Mouse (Mus musculus): Measurements from ENCODE around the gene Pcbp3.

The Pcbp3 gene

DNA sequence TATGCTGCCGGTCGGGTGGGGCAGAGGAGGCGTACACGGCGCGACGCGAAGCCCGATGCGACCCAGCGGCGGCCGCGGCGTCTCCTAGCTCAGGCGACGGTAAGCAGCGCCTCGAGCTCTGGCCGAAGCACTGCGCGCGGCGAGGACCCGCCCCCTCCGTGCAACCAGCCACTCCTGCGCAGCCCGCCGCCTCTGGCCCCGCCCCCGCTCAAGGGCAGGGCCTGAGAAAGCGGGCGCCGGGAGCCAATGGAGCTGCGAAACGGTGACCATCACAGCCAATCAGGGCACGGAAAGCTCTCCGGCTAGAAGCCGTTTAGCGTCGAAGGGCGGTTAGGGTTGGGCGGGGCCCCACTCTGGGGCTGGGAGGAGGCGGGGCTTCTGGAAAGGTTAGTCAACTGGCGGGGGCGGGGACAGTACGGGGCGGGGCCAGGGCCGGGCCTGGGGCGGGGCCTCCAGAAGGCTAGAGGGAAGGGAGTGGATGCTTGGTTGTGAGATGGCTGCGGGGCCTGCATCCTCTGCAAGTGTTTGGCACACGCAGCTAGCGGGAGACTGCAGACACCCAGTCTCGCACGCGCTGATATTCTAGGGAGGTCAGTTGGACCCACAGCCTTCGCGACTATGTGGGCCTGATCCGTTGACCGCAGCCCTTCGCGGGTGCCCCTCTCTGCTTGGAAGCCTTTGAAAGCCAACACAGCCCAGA lies at the start of gene Pcbp3:
Pcbp3 (minus strand) TSS at position 98 of the 700 bp plus-strand sequence.
- DNase-seq (ENCODE audit: low read depth, low spot score), result peak; percentile 98

DNA sequence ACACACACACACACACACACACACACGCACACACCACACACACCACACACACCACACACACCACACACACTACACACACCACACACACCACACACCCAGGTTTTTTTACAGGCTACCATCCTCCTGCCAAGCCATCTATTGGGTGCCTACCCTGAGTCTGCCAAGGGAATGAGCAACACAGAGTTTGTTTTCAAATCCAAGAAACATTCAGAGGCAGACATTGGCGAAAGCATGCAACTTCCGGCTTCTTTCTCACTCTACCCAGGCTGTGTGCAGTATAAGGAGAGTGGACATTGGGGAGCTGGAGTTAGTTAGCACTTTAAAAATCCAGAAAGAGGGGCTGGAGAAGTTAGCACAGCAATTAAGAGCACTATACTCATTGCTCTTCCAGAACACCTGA lies 47.0 kb upstream of the Pcbp3 start:
- no peak for DNase-seq (ENCODE audit: low read depth, low spot score)

DNA sequence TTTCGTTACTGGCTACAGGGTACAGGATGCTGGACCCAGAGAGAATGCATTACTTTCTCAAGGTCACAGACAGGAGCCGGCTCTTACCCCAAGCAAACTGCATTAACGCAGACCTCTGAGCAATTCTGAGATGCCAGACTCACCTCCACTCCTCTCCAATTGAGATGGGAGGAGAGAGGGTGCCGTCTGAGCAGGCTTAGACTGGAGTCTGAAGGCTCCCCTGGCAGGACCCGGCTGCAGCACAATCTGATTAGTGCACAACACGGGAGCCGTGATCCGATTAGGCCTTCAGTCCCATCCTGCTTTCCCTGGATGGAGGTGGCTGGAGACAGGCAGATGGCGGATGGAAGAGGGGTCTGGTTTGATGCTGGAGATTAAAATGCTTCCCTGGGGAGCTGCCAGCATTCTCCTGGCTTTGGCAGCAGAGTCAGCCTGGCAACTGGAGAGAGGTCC lies 46.4 kb upstream of the Pcbp3 start:
- peak; percentile 89 for DNase-seq (ENCODE audit: low read depth, low spot score)

DNA sequence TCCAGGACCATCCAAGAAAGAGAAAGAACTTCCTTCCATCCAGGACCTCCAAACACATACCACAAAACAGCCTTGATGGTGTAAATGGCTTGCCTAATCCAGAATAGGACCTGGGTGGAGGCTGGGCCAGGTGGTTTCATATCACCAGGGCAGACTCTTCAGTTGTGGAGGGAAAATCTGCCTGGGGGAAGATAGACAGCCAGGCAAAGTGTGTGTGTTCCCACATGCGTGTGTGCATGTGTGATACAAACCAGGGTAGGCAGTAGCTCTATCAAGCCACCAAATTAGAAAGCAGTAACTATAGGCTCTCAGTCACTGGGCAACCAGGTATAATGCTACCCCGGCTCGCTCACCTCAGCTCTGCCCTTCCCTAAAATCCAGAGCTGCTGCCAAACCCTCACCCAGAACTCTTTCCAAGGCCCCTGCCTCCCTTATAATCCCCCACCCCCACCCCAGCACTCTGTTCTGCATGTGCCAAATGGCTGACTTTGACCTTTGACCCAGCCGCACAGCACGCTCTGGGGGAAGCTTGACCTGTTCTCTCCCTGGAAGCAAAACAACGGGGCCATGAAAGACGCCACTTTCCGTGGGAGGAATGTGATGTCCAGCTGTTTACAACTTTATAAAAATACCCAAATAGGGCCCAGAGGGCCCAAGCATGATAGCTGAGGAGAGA lies 45.9 kb upstream of the Pcbp3 start:
- DNase-seq (ENCODE audit: low read depth, low spot score), result no peak

DNA sequence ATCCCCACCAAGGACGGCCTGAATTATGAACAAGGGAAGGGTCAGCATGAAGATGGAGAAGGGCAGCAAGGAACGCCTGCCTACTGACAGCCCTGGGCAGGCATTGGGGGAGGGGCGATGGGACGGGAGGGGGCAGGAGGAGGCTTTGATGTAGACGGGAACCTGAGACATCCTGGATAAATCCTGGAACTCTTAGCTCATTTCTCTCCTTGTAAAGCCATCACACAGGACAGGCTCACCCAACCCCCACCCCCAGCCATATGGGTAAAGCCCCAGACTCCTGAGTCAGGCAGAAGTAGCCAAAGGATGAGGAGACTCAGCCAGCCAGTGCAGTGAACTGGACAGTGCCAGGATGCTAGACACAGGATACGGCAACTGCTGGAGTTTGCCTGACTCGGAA lies 43.2 kb upstream of the Pcbp3 start:
- no peak for DNase-seq (ENCODE audit: low read depth, low spot score)

DNA sequence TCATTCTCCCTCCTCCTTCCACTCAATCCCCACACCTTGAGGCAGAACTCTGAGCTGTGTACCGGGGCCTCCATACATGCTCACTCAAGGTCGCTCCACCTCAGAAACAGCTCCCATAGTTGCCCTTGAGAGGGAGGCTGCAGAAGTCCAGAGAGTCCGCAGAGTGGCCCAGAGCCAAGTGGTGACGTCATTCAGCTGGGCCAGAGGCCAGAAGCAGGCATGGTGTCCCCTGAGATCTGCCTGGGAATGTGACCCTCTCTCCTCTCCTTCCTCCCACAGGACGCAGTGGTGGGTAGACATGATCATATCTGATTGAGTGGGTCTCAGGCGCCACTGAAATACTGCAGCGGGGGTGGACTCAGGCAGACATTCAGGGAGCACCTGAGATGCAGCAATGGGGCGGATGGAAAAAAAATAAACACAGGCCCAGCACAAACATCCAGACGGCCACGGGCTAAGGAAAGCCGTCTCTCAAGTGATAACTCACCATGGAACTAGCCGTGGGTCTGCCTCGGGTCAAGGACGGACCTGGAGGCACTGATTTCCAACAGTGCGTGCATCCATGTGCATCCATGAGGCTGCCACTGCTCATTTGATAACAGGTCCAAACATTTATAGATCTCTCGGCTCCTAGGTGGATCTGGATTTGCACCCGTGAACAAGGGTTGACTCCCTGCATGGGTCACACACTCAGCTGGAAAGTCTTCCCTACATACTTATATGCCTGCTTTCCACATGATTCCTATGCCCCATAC lies 36.2 kb upstream of the Pcbp3 start:
- no peak for DNase-seq (ENCODE audit: low read depth, low spot score)

DNA sequence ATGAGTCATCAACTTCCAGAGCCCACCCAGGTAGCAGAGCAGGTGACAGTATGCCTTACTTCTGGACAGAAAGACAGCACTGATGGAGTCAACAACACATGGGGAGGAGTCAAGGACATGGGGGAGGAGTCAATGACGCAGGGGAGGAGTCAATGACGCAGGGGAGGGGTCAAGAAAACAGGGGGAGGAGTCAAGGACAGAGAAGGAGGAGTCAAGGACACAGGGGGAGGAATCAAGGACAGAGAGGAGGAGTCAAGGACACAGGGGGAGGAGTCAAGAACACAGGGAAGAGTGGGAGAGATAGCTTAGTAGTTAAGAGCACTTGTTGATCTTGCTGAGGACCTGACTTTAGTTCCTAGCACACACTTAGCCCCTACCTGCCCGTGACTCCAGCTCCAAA lies 30.8 kb upstream of the Pcbp3 start:
- no peak for DNase-seq (ENCODE audit: low read depth, low spot score)

DNA sequence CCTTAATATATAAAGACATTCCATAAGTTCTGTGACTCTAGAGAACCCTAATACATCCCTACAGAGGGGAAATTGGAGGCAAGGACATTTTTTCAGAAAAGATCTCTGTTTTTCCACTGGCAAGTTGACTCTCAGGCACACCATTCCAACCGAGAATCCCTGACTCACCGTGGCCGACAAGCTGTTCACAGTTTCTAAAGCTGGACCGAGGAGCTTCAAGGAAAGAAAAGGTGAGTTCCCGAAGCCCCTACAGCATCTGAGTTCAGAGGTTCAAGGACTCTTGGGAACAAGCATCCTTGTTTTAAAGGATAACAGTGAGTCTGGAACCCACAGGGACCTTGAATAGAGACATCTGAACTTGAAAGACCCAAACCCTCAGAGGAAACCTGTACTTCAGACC lies 26.9 kb upstream of the Pcbp3 start:
- no peak for DNase-seq (ENCODE audit: low read depth, low spot score)

DNA sequence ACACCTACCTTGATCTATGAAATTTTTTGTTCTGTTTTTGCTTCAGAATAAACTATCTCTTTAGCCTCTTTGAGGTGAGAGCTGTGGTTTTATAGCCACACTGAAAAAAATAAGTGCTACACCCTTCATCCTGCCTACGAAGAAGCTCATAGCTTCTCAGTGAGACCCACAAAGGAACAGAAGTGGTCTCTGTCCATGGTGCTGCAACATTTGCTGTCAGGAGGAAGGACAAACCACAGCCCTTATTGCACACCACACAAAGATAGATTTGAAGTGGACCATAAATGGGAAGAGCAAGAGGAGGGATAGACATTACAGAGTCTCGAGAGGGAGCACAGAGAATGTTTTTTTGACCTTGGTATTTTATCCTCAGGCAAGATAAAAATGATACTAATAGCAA lies 16.4 kb upstream of the Pcbp3 start:
- no peak for DNase-seq (ENCODE audit: low read depth, low spot score)

DNA sequence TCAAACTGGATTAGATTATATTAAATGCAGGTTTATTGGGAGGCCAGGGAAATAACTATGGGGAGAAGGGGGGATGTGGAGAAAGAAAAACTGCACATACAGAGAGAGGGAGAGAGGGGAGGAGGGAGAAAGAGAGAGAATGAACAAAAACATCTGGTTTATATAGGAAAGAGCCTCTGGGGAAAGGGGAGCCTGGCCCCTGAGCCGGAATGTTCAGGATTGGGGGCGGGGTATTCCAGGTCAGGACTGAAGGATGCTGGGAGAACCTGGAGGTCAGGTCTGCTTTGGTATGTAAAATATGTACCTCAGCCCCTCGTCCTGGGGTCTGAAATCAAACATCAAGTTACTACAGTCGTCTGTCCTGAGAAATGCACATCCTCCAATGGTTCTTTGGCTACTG lies 15.0 kb upstream of the Pcbp3 start:
- no peak for DNase-seq (ENCODE audit: low read depth, low spot score)

DNA sequence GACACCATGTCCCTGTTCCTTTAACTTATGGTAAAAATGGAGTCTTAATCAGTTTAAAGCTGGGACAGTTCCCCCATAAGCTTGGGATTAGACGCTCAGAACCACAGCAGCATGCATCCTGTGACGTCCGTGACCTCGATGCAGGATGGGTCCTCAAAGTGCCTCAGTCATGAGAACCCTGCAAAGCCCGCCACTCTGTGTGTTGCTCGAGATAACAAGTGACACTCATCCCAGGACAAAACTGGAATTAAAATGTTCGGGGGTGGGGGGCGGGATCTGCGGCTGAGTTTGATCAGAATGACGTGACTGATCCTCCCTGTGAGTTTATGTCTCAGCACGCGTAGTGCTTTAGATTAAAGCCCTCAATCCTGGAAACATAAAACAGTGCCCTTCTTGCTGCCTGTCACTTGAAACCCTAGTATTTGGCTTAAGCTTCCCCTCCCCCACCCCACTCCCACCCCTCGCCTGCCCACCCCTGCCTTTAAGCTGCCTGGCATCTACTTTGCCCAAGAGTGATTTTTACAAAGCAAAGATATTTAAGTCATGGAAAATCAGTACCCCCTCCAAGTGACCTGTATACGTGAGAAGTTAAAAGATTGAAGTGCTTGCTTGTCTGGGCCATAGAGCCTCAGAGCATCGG lies 12.2 kb upstream of the Pcbp3 start:
- peak; percentile 69 for DNase-seq (ENCODE audit: low read depth, low spot score)

DNA sequence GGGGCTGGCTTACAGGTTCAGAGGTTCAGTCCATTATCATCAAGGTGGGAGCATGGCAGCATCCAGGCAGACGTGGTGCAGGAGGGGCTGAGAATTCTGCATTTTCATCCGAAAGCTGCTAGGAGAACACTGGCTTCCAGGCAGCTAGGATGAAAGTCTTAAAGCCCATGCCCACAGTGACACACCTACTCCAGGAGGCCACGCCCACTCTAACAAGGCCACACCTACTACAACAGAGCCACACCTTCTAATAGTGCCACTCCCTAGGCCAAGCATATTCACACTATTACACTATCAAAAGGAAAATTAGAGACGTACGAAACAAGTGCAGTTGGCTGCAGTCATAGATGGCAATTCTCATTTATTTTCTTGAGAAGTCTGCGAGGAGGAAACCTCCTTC lies 10.6 kb upstream of the Pcbp3 start:
- peak; percentile 50 for DNase-seq (ENCODE audit: low read depth, low spot score)

DNA sequence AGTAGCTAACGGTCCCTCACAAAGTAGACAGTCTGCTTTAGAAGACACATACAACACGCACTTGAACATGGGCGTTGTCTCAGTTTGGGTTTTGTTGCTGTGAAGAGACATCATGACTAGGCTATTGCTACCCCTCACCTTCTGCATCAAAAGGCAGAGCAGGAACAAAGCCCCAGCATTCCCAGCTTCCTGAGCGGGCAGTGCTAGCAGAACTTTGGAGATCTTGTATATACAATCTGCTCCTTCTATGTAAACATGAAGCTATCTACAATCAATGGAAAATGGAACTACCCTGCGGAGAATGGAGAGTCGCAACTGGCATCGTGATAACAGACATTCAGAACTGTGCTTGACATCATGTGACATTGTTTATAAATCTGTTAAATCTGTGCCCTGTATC lies 9.3 kb upstream of the Pcbp3 start:
- no peak for DNase-seq (ENCODE audit: low read depth, low spot score)

DNA sequence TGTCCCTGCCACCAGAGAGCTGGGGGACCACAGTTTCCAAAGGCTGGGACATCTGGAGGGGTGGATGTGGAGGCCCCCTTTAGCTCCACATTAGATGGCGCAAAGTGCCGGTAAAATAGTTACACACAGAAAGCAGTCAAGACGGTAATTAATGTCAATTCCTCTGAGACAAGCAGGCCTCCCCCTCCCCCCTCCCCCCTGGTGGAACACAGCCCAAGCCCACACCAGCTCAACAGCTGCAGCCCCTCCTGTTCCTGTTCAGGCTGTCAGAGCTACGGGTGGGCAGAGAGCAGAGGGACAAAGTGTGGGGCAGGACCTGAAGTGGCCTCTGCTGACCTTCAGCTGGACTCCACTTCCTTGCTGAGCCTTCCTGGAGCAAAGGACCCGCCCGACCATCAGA lies 2.7 kb upstream of the Pcbp3 start:
- no peak for DNase-seq (ENCODE audit: low read depth, low spot score)

DNA sequence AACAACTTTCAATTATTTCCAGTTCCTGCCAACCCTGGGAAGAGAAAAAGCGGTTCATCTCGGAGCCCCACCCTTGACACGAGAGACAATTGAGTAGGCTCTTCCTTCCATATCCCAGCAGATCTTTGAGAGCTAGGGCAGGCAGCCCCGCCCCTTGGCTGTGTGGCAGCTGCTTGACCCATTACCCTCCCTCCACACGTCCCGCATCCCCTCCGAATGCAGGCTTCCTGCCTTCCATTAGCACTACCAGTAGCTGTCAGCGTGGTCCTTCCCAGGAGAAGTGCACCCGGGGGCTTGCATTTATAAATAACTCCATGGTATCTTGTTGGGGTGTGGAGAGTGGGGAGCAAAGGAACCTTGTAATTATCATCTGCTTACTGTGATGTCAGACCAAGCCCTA lies 2.3 kb upstream of the Pcbp3 start:
- no peak for DNase-seq (ENCODE audit: low read depth, low spot score)

DNA sequence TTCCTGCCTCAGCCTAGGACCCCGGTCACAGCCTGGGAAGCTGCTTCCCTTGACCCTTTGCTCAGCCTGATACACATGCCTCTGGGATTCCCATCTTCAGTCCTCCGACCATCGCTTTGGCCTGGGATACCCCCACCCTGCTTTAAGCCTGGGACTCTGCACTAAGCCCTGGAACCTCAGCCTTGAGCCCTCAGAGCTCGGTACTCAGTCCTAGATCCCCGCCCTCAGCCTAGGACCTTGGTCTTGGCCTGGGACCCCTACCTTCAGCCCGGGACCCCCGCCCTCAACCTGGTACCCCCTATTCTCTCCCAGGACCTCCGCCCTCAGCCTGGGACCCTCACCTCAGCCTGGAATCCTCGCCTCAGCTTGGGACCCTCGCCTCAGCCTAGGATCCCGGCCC lies 531 bp downstream of the Pcbp3 start:
- no peak for DNase-seq (ENCODE audit: low read depth, low spot score)

DNA sequence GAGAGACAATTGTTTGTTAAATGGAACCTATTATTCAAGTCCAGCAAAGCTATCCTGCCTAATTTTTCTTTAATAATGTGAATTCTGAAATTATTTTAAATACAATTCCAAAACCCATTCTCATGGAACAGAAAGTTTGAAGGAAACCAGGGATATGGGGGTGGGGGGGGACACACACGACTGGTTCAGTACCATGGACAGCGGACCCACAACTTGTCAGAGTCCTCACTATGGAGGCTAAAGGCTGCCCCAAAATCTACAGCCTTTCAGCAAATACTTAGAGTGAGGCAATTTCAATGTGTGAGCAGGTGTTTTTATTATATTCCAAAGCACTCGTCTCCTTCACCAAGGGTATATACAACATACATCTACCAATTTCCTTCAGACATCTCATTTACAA lies 3.5 kb downstream of the Pcbp3 start:
- no peak for DNase-seq (ENCODE audit: low read depth, low spot score)

DNA sequence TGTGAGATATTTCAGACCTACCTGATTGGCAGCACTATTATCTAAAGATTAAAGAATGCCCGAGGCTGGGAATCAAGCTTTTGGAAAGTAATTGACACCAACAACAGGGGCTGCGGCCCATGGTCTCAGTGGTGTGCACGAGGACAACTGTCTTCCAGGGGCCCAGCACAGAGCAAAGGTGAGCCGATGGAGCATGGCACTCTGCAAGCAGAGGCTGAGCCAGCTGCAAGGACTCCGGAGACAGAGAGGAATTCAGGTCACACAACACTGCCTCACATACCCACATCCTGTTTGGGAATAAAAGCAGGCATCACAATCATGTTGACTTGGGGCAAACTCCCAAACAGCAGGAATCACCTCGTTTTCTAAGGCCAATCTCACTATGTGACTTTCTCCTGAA lies 5.5 kb downstream of the Pcbp3 start:
- no peak for DNase-seq (ENCODE audit: low read depth, low spot score)

DNA sequence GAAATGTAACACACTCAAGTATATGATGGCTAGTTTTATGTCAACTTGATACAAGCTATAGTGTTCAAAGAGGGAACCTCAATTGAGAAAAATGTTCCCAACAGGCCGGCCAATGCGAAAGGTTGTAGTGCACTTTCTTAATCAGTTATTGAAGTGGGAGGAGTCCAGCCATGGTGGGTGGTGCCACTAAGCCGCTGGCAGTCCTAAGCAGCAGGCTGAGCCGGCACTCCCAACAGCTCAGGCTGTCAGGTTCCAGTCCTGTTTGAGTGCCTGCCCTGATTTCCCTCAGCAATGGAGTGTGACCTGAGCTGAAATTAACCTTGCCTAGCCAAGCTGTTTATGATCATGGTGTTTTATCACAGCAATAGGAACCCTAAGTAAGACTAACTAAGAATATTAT lies 20.6 kb downstream of the Pcbp3 start:
- no peak for DNase-seq (ENCODE audit: low read depth, low spot score)

DNA sequence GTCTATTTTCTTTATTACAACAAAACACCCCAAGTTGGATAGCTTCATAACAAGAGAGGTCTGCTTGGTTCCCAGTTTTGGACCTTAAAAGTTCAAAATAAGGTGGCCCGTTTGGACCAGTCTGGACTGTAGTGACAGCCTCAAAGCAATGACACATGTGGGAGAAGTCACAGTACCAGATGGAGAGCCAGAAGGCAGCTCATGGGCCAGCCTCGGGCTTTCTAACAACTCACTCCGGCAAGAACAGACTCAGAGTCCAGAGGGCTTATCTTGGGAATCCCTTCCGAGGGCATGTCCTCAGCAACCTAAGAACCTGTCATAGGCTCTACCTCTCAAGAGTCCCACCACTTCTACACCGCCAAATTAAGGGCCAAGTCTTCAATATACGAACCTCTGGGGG lies 24.9 kb downstream of the Pcbp3 start:
- DNase-seq (ENCODE audit: low read depth, low spot score), result no peak

DNA sequence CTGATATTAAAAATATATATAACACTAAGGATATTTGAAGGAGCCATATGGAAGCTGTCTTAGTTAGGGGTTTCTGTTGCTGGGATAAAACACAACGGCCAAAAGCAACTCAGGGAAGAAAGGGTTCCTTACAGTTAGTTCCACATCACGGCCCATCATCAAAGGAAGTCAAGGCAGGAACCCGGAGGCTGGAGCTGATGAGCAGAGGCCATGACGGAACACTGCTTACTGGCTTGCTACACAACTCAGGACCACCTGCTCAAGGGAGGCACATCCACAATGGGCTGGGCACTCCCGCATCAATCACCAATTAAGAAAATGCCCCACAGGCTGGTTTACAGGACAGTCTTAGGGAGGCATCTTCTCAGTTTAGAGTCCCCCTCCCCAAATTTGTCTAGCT lies 26.9 kb downstream of the Pcbp3 start:
- DNase-seq (ENCODE audit: low read depth, low spot score), result no peak

DNA sequence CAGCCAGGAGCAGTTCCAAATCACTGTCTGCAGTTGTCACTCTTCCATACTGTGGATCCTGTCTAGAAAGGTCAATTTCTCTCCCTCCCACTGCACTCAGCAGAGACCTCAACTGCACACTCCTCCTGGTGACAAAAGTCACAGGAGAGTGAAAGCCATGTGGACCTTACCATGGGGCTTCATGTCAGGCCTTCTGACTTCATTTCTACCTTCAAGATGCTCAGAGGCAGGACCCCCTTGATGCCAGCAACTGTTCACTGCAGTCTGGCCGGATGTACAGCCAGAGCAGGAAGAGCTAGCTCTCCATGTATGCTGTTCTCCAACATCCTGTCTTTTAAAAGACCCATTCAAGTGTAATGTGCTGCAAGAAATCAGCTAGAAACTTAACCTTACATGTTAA lies 29.9 kb downstream of the Pcbp3 start:
- no peak for DNase-seq (ENCODE audit: low read depth, low spot score)

Measured in retina, adult 2 months (tissue).